Mouse (Mus musculus): ENCODE measurements at regions not wholly inside any gene's neighbourhood (a gene's known extent, or its start where the extent isn't known, plus 50 kb on each side); places are given as distances from the start of the nearest gene placed in this dataset.

- TF ChIP-seq CTCF (IDR thresholded peaks at IDR 0.05; ENCODE audit: low read depth): no peak
- no peak for TF ChIP-seq EP300 (IDR thresholded peaks at IDR 0.05; ENCODE audit: low read depth)
Observed at GRCm38 (mm10) chr2:169445371-169445770, 142.2 kb downstream of the Gm11011 start.
